Mouse (Mus musculus) liver, adult 2 months (tissue): ENCODE measurements at regions not wholly inside any gene's neighbourhood (a gene's known extent, or its start where the extent isn't known, plus 50 kb on each side); places are given as distances from the start of the nearest gene placed in this dataset.

Source experiments
- DNase-seq: peaks from one replicate; pipeline ENCODE4 v3.0.0-alpha.2; 2011; ENCODE audit warnings: low read depth, low spot score; ENCODE audit errors: extremely low read depth
- H3K27ac ChIP-seq: fragments of 200-500 bp; replicated peaks from 2 replicates; pipeline ENCODE4 v1.5.1; 2012; ENCODE audit warnings: low read depth, mild to moderate bottlenecking, control low read depth, inconsistent platforms, low read length; ENCODE audit not compliant: insufficient read depth
- H3K27me3 ChIP-seq: fragments of 200-500 bp; 2 replicates; pipeline ENCODE4 v1.6.1; 2012; ENCODE audit warnings: mild to moderate bottlenecking, moderate library complexity, low read length, inconsistent platforms; ENCODE audit not compliant: control insufficient read depth, insufficient read depth
- H3K36me3 ChIP-seq: fragments of 200-500 bp; 2 replicates; pipeline ENCODE4 v1.6.1; 2012; ENCODE audit warnings: low read length, inconsistent platforms; ENCODE audit not compliant: control insufficient read depth, insufficient read depth
- H3K4me1 ChIP-seq: fragments of 200-500 bp; 2 replicates; pipeline ENCODE4 v1.6.1; 2011; ENCODE audit warnings: low read length; ENCODE audit not compliant: control insufficient read depth, insufficient read depth
- H3K4me3 ChIP-seq: fragments of 200-500 bp; 2 replicates; pipeline ENCODE4 v1.5.1; 2011; ENCODE audit warnings: low read depth, mild to moderate bottlenecking, control low read depth, low read length, moderate library complexity; ENCODE audit not compliant: insufficient read depth
- H3K79me2 ChIP-seq: fragments of 200-500 bp; 2 replicates; pipeline ENCODE4 v1.6.1; 2012; ENCODE audit warnings: inconsistent platforms, mild to moderate bottlenecking, low read length, moderate library complexity; ENCODE audit not compliant: control insufficient read depth, insufficient read depth
- H3K9ac ChIP-seq: fragments of 200-500 bp; 2 replicates; pipeline ENCODE4 v1.6.1; 2012; ENCODE audit warnings: low read depth, mild to moderate bottlenecking, control low read depth, inconsistent platforms, low read length
- CTCF ChIP-seq: fragments of 200-500 bp; IDR thresholded peaks from 2 replicates; pipeline ENCODE4 v1.5.1; 2011; ENCODE audit warnings: low read depth, low read length, control low read depth
- POLR2A ChIP-seq: fragments of 200-500 bp; IDR thresholded peaks from 2 replicates; pipeline ENCODE4 v1.6.1; 2011; ENCODE audit warnings: low read length, control low read depth; ENCODE audit not compliant: insufficient read depth; ENCODE audit errors: extremely low read depth
- WGBS: fragments of 180-500 bp; shearing (Covaris S2); methylation state at CpG from one replicate; pipeline ENCODE4 v1.1.7; 2018; 5-methylcytosine and 5-hydroxymethylcytosine counted together

GRCm38 (mm10) chr2:171615462-171615861, 427.8 kb downstream of the Cbln4 start:
- no peaks in the 10 kb centered on the region for H3K36me3 ChIP-seq
- H3K9ac ChIP-seq: no peak overlapping the region
- no peak overlapping the region for H3K4me3 ChIP-seq
- no peaks in the 10 kb centered on the region for H3K4me1 ChIP-seq
- H3K27ac ChIP-seq: no peak overlapping the region
- no peak for DNase-seq
- 47% methylated on average over 2 of the region's 2 CpGs for WGBS
- no peaks in the 10 kb centered on the region for H3K79me2 ChIP-seq
- no peaks in the 10 kb centered on the region for H3K27me3 ChIP-seq
- TF ChIP-seq POLR2A (no peak), CTCF (no peak)

GRCm38 (mm10) chr2:171605064-171605463, 438.2 kb downstream of the Cbln4 start:
- H3K4me3 ChIP-seq: no peak overlapping the region
- H3K27ac ChIP-seq: no peak overlapping the region
- TF ChIP-seq CTCF: no peak
- no peak for TF ChIP-seq POLR2A
- H3K36me3 ChIP-seq: no peaks in the 10 kb centered on the region
- H3K9ac ChIP-seq: no peak overlapping the region
- WGBS: 71% methylated on average over 5 of the region's 5 CpGs
- H3K4me1 ChIP-seq: no peaks in the 10 kb centered on the region
- no peaks in the 10 kb centered on the region for H3K79me2 ChIP-seq
- no peak for DNase-seq
- no peaks in the 10 kb centered on the region for H3K27me3 ChIP-seq

- Histone ChIP-seq H3K4me1 (no peaks in the 10 kb centered on the region), H3K79me2 (no peaks in the 10 kb centered on the region), H3K9ac (no peak overlapping the region), H3K36me3 (no peaks in the 10 kb centered on the region), H3K27ac (no peak overlapping the region), H3K27me3 (no peaks in the 10 kb centered on the region), H3K4me3 (no peak overlapping the region)
- 75% methylated on average over 5 of the region's 5 CpGs for WGBS
- TF ChIP-seq CTCF (no peak), POLR2A (no peak)
- DNase-seq: no peak
Measured at GRCm38 (mm10) chr2:171595240-171595639, 448.0 kb downstream of the Cbln4 start.

- no peaks in the 10 kb centered on the region for H3K4me1 ChIP-seq
- no peaks in the 10 kb centered on the region for H3K27me3 ChIP-seq
- H3K27ac ChIP-seq: no peak overlapping the region
- H3K79me2 ChIP-seq: no peaks in the 10 kb centered on the region
- TF ChIP-seq POLR2A (no peak), CTCF (no peak)
- WGBS: 88% methylated on average over 3 of the region's 3 CpGs
- no peaks in the 10 kb centered on the region for H3K36me3 ChIP-seq
- H3K9ac ChIP-seq: no peak overlapping the region
- DNase-seq: no peak
- H3K4me3 ChIP-seq: no peak overlapping the region
Measured at GRCm38 (mm10) chr2:171593884-171594283, 449.4 kb downstream of the Cbln4 start.

- DNase-seq: no peak
- Histone ChIP-seq H3K79me2 (no peaks in the 10 kb centered on the region), H3K4me1 (no peaks in the 10 kb centered on the region), H3K9ac (no peak overlapping the region), H3K27ac (no peak overlapping the region), H3K27me3 (no peaks in the 10 kb centered on the region), H3K36me3 (no peaks in the 10 kb centered on the region), H3K4me3 (no peak overlapping the region)
- TF ChIP-seq POLR2A (no peak), CTCF (no peak)
- 85% methylated on average over 6 of the region's 6 CpGs for WGBS
Measured at GRCm38 (mm10) chr2:171592315-171592714, 451.0 kb downstream of the Cbln4 start.

- no peaks in the 10 kb centered on the region for H3K4me1 ChIP-seq
- 62% methylated on average over 4 of the region's 4 CpGs for WGBS
Measured at GRCm38 (mm10) chr2:171588158-171588557, 455.1 kb downstream of the Cbln4 start.

More at GRCm38 (mm10) chr2:171588158-171588557, 455.1 kb downstream of the Cbln4 start:
- no peak for TF ChIP-seq CTCF
- TF ChIP-seq POLR2A: no peak
- no peak overlapping the region for H3K27ac ChIP-seq
- H3K9ac ChIP-seq: no peak overlapping the region
- H3K36me3 ChIP-seq: no peaks in the 10 kb centered on the region
- H3K79me2 ChIP-seq: no peaks in the 10 kb centered on the region
- no peak overlapping the region for H3K4me3 ChIP-seq
- no peak for DNase-seq
- H3K27me3 ChIP-seq: no peaks in the 10 kb centered on the region
